In the genomic region with DNA sequence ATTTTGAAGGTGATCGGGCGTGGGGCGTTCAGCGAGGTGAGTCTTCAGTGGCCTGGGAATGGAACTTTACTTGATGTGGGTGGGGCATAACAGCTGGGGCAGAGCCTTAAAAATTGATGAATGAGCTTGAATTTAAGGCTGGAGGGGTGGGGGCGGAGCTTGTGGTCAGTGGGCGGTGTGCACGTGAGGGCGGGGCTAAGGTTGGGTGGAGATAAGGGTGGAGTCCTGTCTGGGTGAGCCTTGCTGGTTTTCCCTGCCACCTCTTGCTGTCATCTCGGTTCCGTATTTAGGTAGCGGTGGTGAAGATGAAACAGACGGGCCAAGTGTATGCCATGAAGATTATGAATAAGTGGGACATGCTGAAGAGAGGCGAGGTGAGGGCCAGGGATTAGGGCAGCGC, we compare ENCODE assay signal across 8 mouse cellular contexts. TPM values are rescaled to one million over a fixed set of nuclear protein-coding genes. Genes with fewer than 3 reads are reported as not detected.
DNase-seq lines count a peak whose midpoint lies in the region; ATAC-seq lines count a peak whose summit lies in the region.

No protein-coding gene starts in this region.

- peak overlapping the region; percentile 1; the same call in 1 of the 2 replicates for H3K4me2 ChIP-seq in hindbrain, embryonic 11.5 days (replicated peaks; ENCODE audit: low read depth, low read length)
- H3K4me2 ChIP-seq in hindbrain, embryonic 14.5 days (replicated peaks), result no peak overlapping the region
- H3K4me2 ChIP-seq in intestine, embryonic 15.5 days (replicated peaks), result peak overlapping the region; percentile 46
- peak overlapping the region; percentile 49 for H3K4me2 ChIP-seq in lung, embryonic 16.5 days (ENCODE audit: low read depth, low read length)

- no peaks in the 10 kb centered on the region for H3K4me1 ChIP-seq in hindbrain, embryonic 11.5 days (replicated peaks; ENCODE audit: control insufficient read depth, insufficient read depth, low read length)
- no peaks in the 10 kb centered on the region for H3K4me1 ChIP-seq in hindbrain, embryonic 14.5 days (replicated peaks; ENCODE audit: control insufficient read depth, insufficient read depth, low read length)
- H3K4me1 ChIP-seq in intestine, embryonic 15.5 days (replicated peaks), result peaks cover 50% of the 10 kb centered on the region
- H3K4me1 ChIP-seq in lung, embryonic 16.5 days (replicated peaks; ENCODE audit: control insufficient read depth, insufficient read depth, low read length), result peaks cover 44% of the 10 kb centered on the region

- 13% methylated on average over 14 of the region's 14 CpGs for WGBS in hindbrain, embryonic 11.5 days
- WGBS in hindbrain, embryonic 14.5 days, result 20% methylated on average over 14 of the region's 14 CpGs
- WGBS in intestine, embryonic 15.5 days, result 11% methylated on average over 14 of the region's 14 CpGs
- 8% methylated on average over 14 of the region's 14 CpGs for WGBS in lung, embryonic 16.5 days

- DNase-seq in hindbrain, embryonic 11.5 days (ENCODE audit: low spot score), result peak; percentile 54
- DNase-seq in hindbrain, embryonic 14.5 days (ENCODE audit: low spot score), result no peak
- DNase-seq in c-Kit-positive CD71-positive TER-119-negative erythroid progenitor cells, embryonic 14.5 days (ENCODE audit: low read depth), result peak; percentile 76
- peak; percentile 82 to 87 for DNase-seq in spleen, postnatal 4 days (ENCODE audit: low spot score in 2 of 2)
- DNase-seq in frontal cortex, postnatal 10 days (ENCODE audit: low spot score in 2 of 2), result no peak
- DNase-seq in right cerebral cortex, postnatal 14 days, result no peak

- peaks cover 6% of the 10 kb centered on the region; the same call in 1 of the 2 replicates for H3K27me3 ChIP-seq in hindbrain, embryonic 11.5 days (ENCODE audit: control insufficient read depth, insufficient read depth, low read length)
- peaks cover 3% of the 10 kb centered on the region; the same call in 1 of the 2 replicates for H3K27me3 ChIP-seq in hindbrain, embryonic 14.5 days (ENCODE audit: control insufficient read depth, insufficient read depth, low read length)
- no peaks in the 10 kb centered on the region; the same call in 1 of the 2 replicates for H3K27me3 ChIP-seq in intestine, embryonic 15.5 days (replicated peaks)
- H3K27me3 ChIP-seq in lung, embryonic 16.5 days (ENCODE audit: control insufficient read depth, insufficient read depth, low read depth, low read length), result no peaks in the 10 kb centered on the region

- H3K27ac ChIP-seq in hindbrain, embryonic 11.5 days (ENCODE audit: low read depth, low read length), result no peak overlapping the region
- no peak overlapping the region for H3K27ac ChIP-seq in hindbrain, embryonic 14.5 days
- H3K27ac ChIP-seq in intestine, embryonic 15.5 days, result peak overlapping the region; percentile 46; the same call in 1 of the 2 replicates
- no peak overlapping the region for H3K27ac ChIP-seq in lung, embryonic 16.5 days (ENCODE audit: low read length)

- H3K9me3 ChIP-seq in hindbrain, embryonic 11.5 days (ENCODE audit: control insufficient read depth, low read length), result no peaks in the 10 kb centered on the region
- H3K9me3 ChIP-seq in hindbrain, embryonic 14.5 days (ENCODE audit: control insufficient read depth, low read length), result no peaks in the 10 kb centered on the region
- H3K9me3 ChIP-seq in intestine, embryonic 15.5 days, result no peaks in the 10 kb centered on the region
- no peaks in the 10 kb centered on the region for H3K9me3 ChIP-seq in lung, embryonic 16.5 days (ENCODE audit: control insufficient read depth, low read length)

- no peak overlapping the region for H3K4me3 ChIP-seq in hindbrain, embryonic 11.5 days (ENCODE audit: low read depth, low read length)
- H3K4me3 ChIP-seq in hindbrain, embryonic 14.5 days (replicated peaks; ENCODE audit: low read length), result no peak overlapping the region
- H3K4me3 ChIP-seq in intestine, embryonic 15.5 days (replicated peaks), result peak overlapping the region; percentile 27
- 0 out of 2 replicates have a peak overlapping the region, but pooled peaks have one; percentile 3 for H3K4me3 ChIP-seq in lung, embryonic 16.5 days (ENCODE audit: low read length)

- H3K9ac ChIP-seq in hindbrain, embryonic 11.5 days (ENCODE audit: low read depth, low read length), result no peak overlapping the region
- H3K9ac ChIP-seq in hindbrain, embryonic 14.5 days, result no peak overlapping the region
- peak overlapping the region; percentile 32 for H3K9ac ChIP-seq in intestine, embryonic 15.5 days
- H3K9ac ChIP-seq in lung, embryonic 16.5 days (ENCODE audit: low read length), result no peak overlapping the region

- ATAC-seq in hindbrain, embryonic 11.5 days (ENCODE audit: low FRiP score), result no peak; the same call in 1 of the 2 replicates
- ATAC-seq in hindbrain, embryonic 14.5 days (ENCODE audit: low FRiP score), result no peak
- ATAC-seq in intestine, embryonic 15.5 days, result peak; percentile 53
- peak; percentile 57 for ATAC-seq in lung, embryonic 16.5 days (ENCODE audit: low read depth)

- H3K36me3 ChIP-seq in hindbrain, embryonic 11.5 days (ENCODE audit: control insufficient read depth, insufficient read depth, low read length), result no peaks in the 10 kb centered on the region; the same call in 1 of the 2 replicates
- peaks cover 68% of the 10 kb centered on the region for H3K36me3 ChIP-seq in hindbrain, embryonic 14.5 days (replicated peaks; ENCODE audit: control insufficient read depth, insufficient read depth)
- peaks cover 16% of the 10 kb centered on the region for H3K36me3 ChIP-seq in intestine, embryonic 15.5 days
- H3K36me3 ChIP-seq in lung, embryonic 16.5 days (ENCODE audit: control insufficient read depth, insufficient read depth, low read length), result peaks cover 19% of the 10 kb centered on the region

RNA-seq across cellular contexts. Expression of a gene that starts 2.4 kb away (rescaled TPM):
- polyA plus RNA-seq in hindbrain, embryonic 11.5 days (2014; fragmentation: Nextera tagmentation; extraction: Ambion mirVana), result 10.3 and 12.2 TPM in 2 replicates
- 8.2 and 8.9 TPM in 2 replicates for polyA plus RNA-seq in hindbrain, embryonic 14.5 days (2014; fragmentation: Nextera tagmentation; extraction: Ambion mirVana)
- polyA plus RNA-seq in intestine, embryonic 15.5 days (2015; fragmentation: Nextera tagmentation; extraction: Ambion mirVana), result 52.2 and 53.7 TPM in 2 replicates
- polyA plus RNA-seq in lung, embryonic 16.5 days (2015; fragmentation: Nextera tagmentation; extraction: Ambion mirVana), result 28.7 and 29.3 TPM in 2 replicates

RNA-seq across cellular contexts. Expression of a gene that starts 8.4 kb away (rescaled TPM):
- polyA plus RNA-seq in hindbrain, embryonic 11.5 days (2014; fragmentation: Nextera tagmentation; extraction: Ambion mirVana), result 6.2 and 7.2 TPM in 2 replicates
- polyA plus RNA-seq in hindbrain, embryonic 14.5 days (2014; fragmentation: Nextera tagmentation; extraction: Ambion mirVana), result 2.3 and 2.5 TPM in 2 replicates
- 8.7 and 8.8 TPM in 2 replicates for polyA plus RNA-seq in intestine, embryonic 15.5 days (2015; fragmentation: Nextera tagmentation; extraction: Ambion mirVana)
- 7.2 and 7.5 TPM in 2 replicates for polyA plus RNA-seq in lung, embryonic 16.5 days (2015; fragmentation: Nextera tagmentation; extraction: Ambion mirVana)

RNA-seq across cellular contexts. Expression of a gene that starts 10.0 kb away (rescaled TPM):
- polyA plus RNA-seq in hindbrain, embryonic 11.5 days (2014; fragmentation: Nextera tagmentation; extraction: Ambion mirVana), result 18.3 and 20.2 TPM in 2 replicates
- polyA plus RNA-seq in hindbrain, embryonic 14.5 days (2014; fragmentation: Nextera tagmentation; extraction: Ambion mirVana), result 32.0 and 35.0 TPM in 2 replicates
- 11.0 and 13.4 TPM in 2 replicates for polyA plus RNA-seq in intestine, embryonic 15.5 days (2015; fragmentation: Nextera tagmentation; extraction: Ambion mirVana)
- polyA plus RNA-seq in lung, embryonic 16.5 days (2015; fragmentation: Nextera tagmentation; extraction: Ambion mirVana), result 11.3 and 11.9 TPM in 2 replicates

RNA-seq across cellular contexts. Expression of a gene that starts 31.6 kb away (rescaled TPM):
- not detected in 2 replicates for polyA plus RNA-seq in hindbrain, embryonic 11.5 days (2014; fragmentation: Nextera tagmentation; extraction: Ambion mirVana)
- 0.27 and 0.43 TPM in 2 replicates for polyA plus RNA-seq in hindbrain, embryonic 14.5 days (2014; fragmentation: Nextera tagmentation; extraction: Ambion mirVana)
- polyA plus RNA-seq in intestine, embryonic 15.5 days (2015; fragmentation: Nextera tagmentation; extraction: Ambion mirVana), result not detected in 2 replicates
- not detected in 2 replicates for polyA plus RNA-seq in lung, embryonic 16.5 days (2015; fragmentation: Nextera tagmentation; extraction: Ambion mirVana)

RNA-seq across cellular contexts. Expression of a gene that starts 32.1 kb away (rescaled TPM):
- 1.0 and 1.4 TPM in 2 replicates for polyA plus RNA-seq in hindbrain, embryonic 11.5 days (2014; fragmentation: Nextera tagmentation; extraction: Ambion mirVana)
- polyA plus RNA-seq in hindbrain, embryonic 14.5 days (2014; fragmentation: Nextera tagmentation; extraction: Ambion mirVana), result 6.7 and 7.7 TPM in 2 replicates
- 1.8 and 2.3 TPM in 2 replicates for polyA plus RNA-seq in intestine, embryonic 15.5 days (2015; fragmentation: Nextera tagmentation; extraction: Ambion mirVana)
- polyA plus RNA-seq in lung, embryonic 16.5 days (2015; fragmentation: Nextera tagmentation; extraction: Ambion mirVana), result 1.9 and 2.2 TPM in 2 replicates

Comparison
In these comparisons a context has a peak if more than half of its experiments do, and no peak if none do; other contexts are left out.
1. DNase-seq: peak in hindbrain, embryonic 11.5 days (single experiment), c-Kit-positive CD71-positive TER-119-negative erythroid progenitor cells, embryonic 14.5 days (single experiment) and spleen, postnatal 4 days (2 of 2); none in hindbrain, embryonic 14.5 days (single experiment), frontal cortex, postnatal 10 days (0 of 2) and right cerebral cortex, postnatal 14 days (single experiment).
2. ATAC-seq: peak in intestine, embryonic 15.5 days (single experiment) and lung, embryonic 16.5 days (single experiment); none in hindbrain, embryonic 11.5 days (single experiment) and hindbrain, embryonic 14.5 days (single experiment).
3. H3K4me3 ChIP-seq: peak in intestine, embryonic 15.5 days (single experiment) and lung, embryonic 16.5 days (single experiment); none in hindbrain, embryonic 11.5 days (single experiment) and hindbrain, embryonic 14.5 days (single experiment).